Mouse (Mus musculus) limb, embryonic 14.5 days (tissue): ENCODE measurements around the gene Trnp1. TPM values are rescaled to one million over a fixed set of nuclear protein-coding genes. Genes with fewer than 3 reads are reported as not detected.
A peak's percentile ranks its signal among the peaks of the same experiment; 100 is the strongest.

Experiments used
- ATAC-seq: fragments of 200-750 bp; cut with Nextera tagmentation; 2 replicates; pipeline ENCODE4 v1.8.0; 2017; ENCODE audit warnings: low read depth, moderate number of reproducible peaks, moderate TSS enrichment; ENCODE audit not compliant: low FRiP score
- DNase-seq: peaks from one replicate; pipeline ENCODE4 v3.0.0-alpha.2; 2015; ENCODE audit warnings: low spot score
- H3K27ac ChIP-seq: fragments of 300-500 bp; sonication (generic); replicated peaks from 2 replicates; pipeline ENCODE4 v1.5.1; 2014; ENCODE audit warnings: low read depth, mild to moderate bottlenecking, low read length, moderate library complexity, mixed read lengths
- H3K27me3 ChIP-seq: fragments of 300-500 bp; sonication (generic); 2 replicates; pipeline ENCODE4 v1.6.1; 2014; ENCODE audit warnings: low read length, mixed read lengths; ENCODE audit not compliant: control insufficient read depth, insufficient read depth
- H3K36me3 ChIP-seq: fragments of 300-500 bp; sonication (generic); 2 replicates; pipeline ENCODE4 v1.6.1; 2014; ENCODE audit warnings: mild to moderate bottlenecking, low read length, moderate library complexity, mixed read lengths; ENCODE audit not compliant: control insufficient read depth, insufficient read depth
- H3K4me1 ChIP-seq: fragments of 300-500 bp; sonication (generic); 2 replicates; pipeline ENCODE4 v1.6.1; 2014; ENCODE audit warnings: antibody characterized with exemption, low read length, mixed read lengths; ENCODE audit not compliant: control insufficient read depth, insufficient read depth
- H3K4me2 ChIP-seq: fragments of 300-500 bp; sonication (generic); replicated peaks from 2 replicates; pipeline ENCODE4 v1.6.1; 2014; ENCODE audit warnings: low read depth, mild to moderate bottlenecking, low read length, moderate library complexity; ENCODE audit not compliant: severe bottlenecking
- H3K4me3 ChIP-seq: fragments of 300-500 bp; sonication (generic); replicated peaks from 2 replicates; pipeline ENCODE4 v1.5.1; 2014; ENCODE audit warnings: low read length
- H3K9ac ChIP-seq: fragments of 300-500 bp; sonication (generic); 2 replicates; pipeline ENCODE4 v1.6.1; 2014; ENCODE audit warnings: mild to moderate bottlenecking, low read depth, low read length, moderate library complexity; ENCODE audit not compliant: severe bottlenecking
- H3K9me3 ChIP-seq: fragments of 300-500 bp; sonication (generic); 2 replicates; pipeline ENCODE4 v1.6.1; 2016; ENCODE audit warnings: low read length; ENCODE audit not compliant: control insufficient read depth
- POLR2A ChIP-seq: fragments of 200-500 bp; IDR thresholded peaks from 2 replicates; pipeline ENCODE4 v1.8.0; 2012; ENCODE audit warnings: inconsistent platforms, mild to moderate bottlenecking, moderate library complexity, borderline replicate concordance; ENCODE audit not compliant: insufficient read depth, insufficient read length; ENCODE audit errors: extremely low read depth
- WGBS: fragments of 180-500 bp; shearing (Covaris S2); extraction: QIAGEN DNeasy Blood & Tissue Kit; methylation state at CpG from one replicate; pipeline ENCODE4 v1.1.7; 2014; 5-methylcytosine and 5-hydroxymethylcytosine counted together
- polyA plus RNA-seq, 2 experiments: library from polyadenylated mRNA; depleted of rRNA in 1 of 2; stranded (reverse) in 1 of 2; unstranded in 1 of 2; fragments of >200 nt; fragmentation: Nextera tagmentation in 1 of 2; extraction: Ambion mirVana in 1 of 2; gene quantifications; 2 replicates each; pipeline versions ENCODE4 v1.2.1 to v1.2.3; 2012 to 2014

Gene Trnp1
- polyA plus RNA-seq, 2 experiments = 5.0 to 5.4 TPM

DNA sequence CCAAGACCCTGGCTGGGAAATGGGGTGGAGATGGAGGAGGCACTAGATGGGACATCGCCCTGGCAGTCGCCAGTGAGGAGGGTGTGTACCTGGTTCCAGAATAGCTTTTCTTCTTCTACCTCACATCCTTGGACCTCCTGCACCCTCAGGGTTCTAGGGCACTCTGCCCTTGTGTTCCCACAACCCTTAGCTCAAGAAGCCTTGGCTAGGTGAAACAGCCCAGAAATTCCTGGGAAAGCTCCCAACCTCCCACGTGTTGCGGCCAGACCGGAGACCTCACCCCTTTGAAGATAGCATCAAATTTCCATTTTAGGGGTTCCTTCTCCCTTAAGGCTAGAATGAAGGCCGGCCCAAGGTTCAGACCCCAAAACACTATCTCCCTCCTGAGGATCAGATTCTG is 17.6 kb downstream of the Trnp1 start:
- WGBS = 37% methylated on average over 6 of the region's 6 CpGs
- H3K4me3 ChIP-seq = peak overlapping the region; percentile 44
- no peak for ATAC-seq
- H3K9ac ChIP-seq = peak overlapping the region; percentile 41; the same call in 1 of the 2 replicates
- no peaks in the 10 kb centered on the region for H3K36me3 ChIP-seq
- peaks cover 21% of the 10 kb centered on the region for H3K27me3 ChIP-seq
- H3K4me2 ChIP-seq = peak overlapping the region; percentile 57; the same call in 1 of the 2 replicates
- H3K27ac ChIP-seq = no peak overlapping the region
- H3K9me3 ChIP-seq = no peaks in the 10 kb centered on the region
- DNase-seq = no peak
- H3K4me1 ChIP-seq = peaks cover 10% of the 10 kb centered on the region; the same call in 1 of the 2 replicates
- TF ChIP-seq POLR2A = no peak

DNA sequence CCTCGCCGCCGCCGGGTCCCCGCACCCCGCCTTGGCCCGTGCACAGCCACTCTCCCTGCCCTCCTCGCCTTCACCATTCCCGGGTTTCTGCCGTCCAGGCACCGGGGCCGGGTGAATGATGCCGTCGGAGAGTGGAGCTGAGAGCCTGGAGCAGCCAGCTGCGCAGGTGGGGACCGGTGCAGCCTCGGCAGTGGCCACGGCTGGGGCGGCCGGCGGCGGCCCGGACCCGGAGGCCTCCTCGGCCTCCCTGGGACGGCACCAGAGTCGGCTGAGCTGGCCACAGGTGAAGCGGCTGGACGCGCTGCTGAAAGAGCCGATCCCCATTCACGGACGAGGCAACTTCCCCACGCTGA is 18.2 kb downstream of the Trnp1 start:
- 4% methylated on average over 27 of the region's 34 CpGs for WGBS
- Histone ChIP-seq H3K27me3 (peaks cover 21% of the 10 kb centered on the region), H3K4me1 (peaks cover 10% of the 10 kb centered on the region; the same call in 1 of the 2 replicates), H3K4me3 (peak overlapping the region; percentile 44), H3K9me3 (no peaks in the 10 kb centered on the region), H3K4me2 (peak overlapping the region; percentile 57), H3K27ac (no peak overlapping the region), H3K9ac (peak overlapping the region; percentile 41; the same call in 1 of the 2 replicates), H3K36me3 (no peaks in the 10 kb centered on the region)
- DNase-seq (no peak), ATAC-seq (peak; percentile 35)
- TF ChIP-seq POLR2A = no peak

DNA sequence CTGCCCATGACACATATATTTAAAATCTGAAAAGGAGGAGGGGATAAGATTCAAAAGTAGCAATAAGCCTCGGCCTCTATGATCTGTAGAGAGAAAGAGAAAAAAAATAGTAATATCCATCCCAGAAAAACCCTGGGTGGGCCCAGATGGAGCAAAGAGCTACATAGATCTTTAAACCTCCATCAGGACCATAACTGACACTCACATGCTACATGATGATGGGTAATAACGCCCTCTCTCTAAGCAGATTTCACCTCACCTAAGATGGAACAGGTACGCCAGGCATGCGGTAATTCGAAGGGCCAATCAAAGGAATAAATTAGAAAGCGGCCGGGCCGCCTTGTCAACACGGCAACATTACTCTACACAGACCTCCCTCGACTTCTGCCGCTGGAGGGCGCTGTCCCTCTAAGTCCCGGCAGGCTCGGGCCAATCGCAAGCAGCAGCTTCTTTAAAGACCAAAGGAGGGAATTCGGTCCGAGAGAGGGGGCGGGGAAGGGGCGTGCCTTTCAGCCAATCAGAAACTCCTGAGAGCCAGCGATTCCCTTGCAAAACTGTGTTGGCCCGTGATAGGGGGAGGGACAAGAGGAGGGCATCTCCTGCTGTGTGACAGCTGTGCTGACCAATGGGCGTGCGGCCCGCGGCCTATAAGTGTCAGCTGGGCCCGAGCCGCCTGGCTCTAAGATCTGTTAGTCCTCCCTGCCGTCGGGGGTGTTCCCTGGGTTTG is 18.7 kb downstream of the Trnp1 start, which contains the start of gene Tent5b:
TSS of gene Tent5b (plus strand) at position 675 of the 727 bp plus-strand sequence.
- 3% methylated on average over 29 of the region's 29 CpGs for WGBS
- Histone ChIP-seq H3K9me3 (no peaks in the 10 kb centered on the region), H3K4me2 (peak within 1 kb of the TSS; percentile 57), H3K4me1 (peaks cover 10% of the 10 kb centered on the region; the same call in 1 of the 2 replicates), H3K27ac (no peak within 1 kb of the TSS), H3K4me3 (peak within 1 kb of the TSS; percentile 44), H3K27me3 (peaks cover 21% of the 10 kb centered on the region), H3K36me3 (no peaks in the 10 kb centered on the region), H3K9ac (peak within 1 kb of the TSS; percentile 41; the same call in 1 of the 2 replicates)
- TF ChIP-seq POLR2A = no peak
- DNase-seq (peak; percentile 98), ATAC-seq (peak; percentile 98)

DNA sequence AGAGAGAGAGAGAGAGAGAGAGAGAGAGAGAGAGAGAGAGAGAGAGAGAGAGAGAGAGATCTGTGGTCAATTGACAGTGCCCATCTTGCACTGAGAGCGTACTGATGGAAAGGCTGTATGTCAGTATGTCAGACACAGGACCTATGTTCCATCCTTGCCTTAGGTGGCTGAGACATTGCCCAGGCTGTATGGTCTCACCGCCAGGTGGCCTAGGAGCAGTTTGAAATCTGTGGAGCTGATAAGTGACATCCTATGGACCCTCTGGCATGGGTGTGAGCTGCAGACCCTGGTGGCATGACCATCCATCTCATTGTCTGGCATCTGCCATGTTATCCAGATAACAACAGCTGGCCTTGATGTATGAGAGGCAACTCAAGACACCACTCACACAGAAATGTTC is 24.5 kb downstream of the Trnp1 start:
- Histone ChIP-seq H3K9ac (no peak overlapping the region), H3K4me1 (0 out of 2 replicates have a peak, but pooled peaks cover 3% of the 10 kb centered on the region), H3K4me2 (no peak overlapping the region), H3K27ac (no peak overlapping the region), H3K9me3 (peaks cover 5% of the 10 kb centered on the region), H3K36me3 (no peaks in the 10 kb centered on the region), H3K4me3 (no peak overlapping the region), H3K27me3 (0 out of 2 replicates have a peak, but pooled peaks cover 5% of the 10 kb centered on the region)
- ATAC-seq (no peak), DNase-seq (no peak)
- TF ChIP-seq POLR2A = no peak
- WGBS = 62% methylated on average over 2 of the region's 2 CpGs

DNA sequence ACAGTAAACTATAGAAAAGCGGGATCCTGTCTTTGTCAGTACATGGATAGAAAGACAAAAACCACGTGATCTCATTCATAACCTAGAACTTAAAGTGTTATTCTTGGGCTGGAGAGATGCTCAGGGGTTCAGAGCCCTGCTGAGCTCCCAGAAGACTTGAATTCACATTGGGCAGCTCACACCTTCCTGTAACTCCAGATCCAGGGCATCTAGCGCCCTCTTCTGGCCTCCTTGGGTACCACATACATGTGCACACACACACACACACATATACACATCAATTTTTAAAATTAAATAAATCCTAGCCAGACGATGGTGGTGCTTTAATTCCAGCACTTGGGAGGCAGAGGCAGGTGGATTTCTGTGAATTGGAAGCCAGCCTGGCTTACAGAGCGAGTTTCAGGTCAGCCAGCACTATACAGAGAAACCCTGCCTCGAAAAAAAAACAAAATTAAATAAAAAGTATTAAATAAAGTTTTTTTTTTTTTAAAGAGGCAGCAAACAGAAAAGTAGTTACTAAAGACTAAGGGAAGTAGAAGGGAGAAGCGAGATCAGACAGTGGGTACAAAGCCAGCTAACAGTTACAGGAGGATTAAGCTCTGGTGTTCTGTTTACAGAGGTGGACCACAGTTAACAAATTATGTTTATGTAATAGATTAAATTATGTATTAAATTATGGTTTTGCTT is 27.1 kb downstream of the Trnp1 start:
- no peak for DNase-seq
- peaks cover 8% of the 10 kb centered on the region; the same call in 1 of the 2 replicates for H3K4me1 ChIP-seq
- no peak overlapping the region for H3K4me2 ChIP-seq
- H3K27ac ChIP-seq = no peak overlapping the region
- no peak for TF ChIP-seq POLR2A
- H3K27me3 ChIP-seq = 0 out of 2 replicates have a peak, but pooled peaks cover 5% of the 10 kb centered on the region
- peaks cover 5% of the 10 kb centered on the region for H3K9me3 ChIP-seq
- 80% methylated on average over 7 of the region's 7 CpGs for WGBS
- H3K9ac ChIP-seq = no peak overlapping the region
- no peak for ATAC-seq
- no peaks in the 10 kb centered on the region for H3K36me3 ChIP-seq
- H3K4me3 ChIP-seq = no peak overlapping the region
